Mouse (Mus musculus) cerebellum, adult 8-10 months (tissue): ENCODE data around the gene Lmo3.

Experiments used
- DNase-seq: peaks from one replicate; pipeline ENCODE4 v3.0.0; 2022

Lmo3 gene

DNA sequence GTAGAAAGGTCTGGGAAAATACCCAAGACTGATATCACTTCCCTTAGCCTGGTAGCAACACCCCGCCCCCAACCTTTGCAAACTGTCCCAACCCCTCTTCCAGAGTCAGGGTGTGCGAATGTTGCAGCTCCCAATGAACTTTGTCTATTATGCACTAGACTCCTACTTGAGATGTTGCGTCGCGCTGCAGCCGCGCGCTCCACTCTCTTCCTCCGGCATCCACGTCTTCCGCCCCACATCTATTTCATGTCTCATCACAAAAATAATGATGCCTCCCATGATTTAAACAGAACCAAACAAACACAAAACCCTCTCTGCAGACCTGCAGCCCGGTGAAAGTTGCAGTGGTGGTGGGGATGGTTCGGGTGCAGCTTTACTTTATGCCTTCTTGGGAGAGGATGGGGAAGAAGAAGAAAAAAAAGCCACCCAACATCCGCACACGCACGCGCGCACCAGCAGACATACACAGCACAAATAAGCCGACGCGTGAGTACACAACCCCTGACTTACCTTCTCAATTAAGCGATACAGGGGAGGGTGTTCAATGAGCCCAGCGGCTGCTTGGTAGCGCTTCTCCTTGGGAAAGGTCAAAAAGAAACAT, 159.7 kb downstream of the Lmo3 start:
- DNase-seq, result no peak

DNA sequence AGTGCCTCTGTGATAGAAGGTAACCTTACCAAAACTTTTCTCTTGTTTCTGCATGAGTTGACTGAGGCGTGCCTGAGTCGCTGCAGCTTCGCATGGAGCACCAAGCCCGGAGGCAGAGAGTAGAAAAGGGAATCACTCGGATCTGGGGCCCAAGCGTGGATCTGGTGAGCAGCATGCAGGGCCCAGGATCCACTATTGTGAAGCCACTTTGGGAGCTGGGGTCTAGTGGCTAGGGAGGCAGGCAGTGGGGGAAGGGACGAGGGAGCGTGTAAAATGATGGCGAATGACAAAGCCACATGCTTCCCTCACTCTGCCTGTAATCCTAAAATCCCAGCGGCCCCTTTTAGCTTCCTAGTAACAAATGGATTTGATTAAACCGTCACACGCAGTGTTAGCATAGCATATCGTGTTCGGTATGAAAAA, 160.6 kb downstream of the Lmo3 start:
- DNase-seq, result no peak

DNA sequence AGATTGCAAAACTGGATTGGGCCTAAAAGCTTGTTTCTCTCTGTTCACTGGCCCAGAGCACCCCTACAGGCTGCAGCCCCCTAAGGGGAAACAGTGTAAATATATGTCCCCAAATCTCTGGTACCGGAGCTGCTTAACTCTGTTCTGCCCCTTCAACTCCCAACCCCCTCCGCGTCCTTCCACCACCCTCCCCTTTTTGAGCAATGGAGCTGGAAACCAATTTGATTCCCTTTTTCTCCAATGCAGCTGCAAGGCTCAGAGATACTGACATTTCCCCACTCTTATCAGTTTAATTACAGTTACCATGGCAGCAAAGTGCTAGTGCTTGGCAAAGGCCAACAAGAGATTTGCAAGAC, 161.3 kb downstream of the Lmo3 start:
- DNase-seq, result no peak

DNA sequence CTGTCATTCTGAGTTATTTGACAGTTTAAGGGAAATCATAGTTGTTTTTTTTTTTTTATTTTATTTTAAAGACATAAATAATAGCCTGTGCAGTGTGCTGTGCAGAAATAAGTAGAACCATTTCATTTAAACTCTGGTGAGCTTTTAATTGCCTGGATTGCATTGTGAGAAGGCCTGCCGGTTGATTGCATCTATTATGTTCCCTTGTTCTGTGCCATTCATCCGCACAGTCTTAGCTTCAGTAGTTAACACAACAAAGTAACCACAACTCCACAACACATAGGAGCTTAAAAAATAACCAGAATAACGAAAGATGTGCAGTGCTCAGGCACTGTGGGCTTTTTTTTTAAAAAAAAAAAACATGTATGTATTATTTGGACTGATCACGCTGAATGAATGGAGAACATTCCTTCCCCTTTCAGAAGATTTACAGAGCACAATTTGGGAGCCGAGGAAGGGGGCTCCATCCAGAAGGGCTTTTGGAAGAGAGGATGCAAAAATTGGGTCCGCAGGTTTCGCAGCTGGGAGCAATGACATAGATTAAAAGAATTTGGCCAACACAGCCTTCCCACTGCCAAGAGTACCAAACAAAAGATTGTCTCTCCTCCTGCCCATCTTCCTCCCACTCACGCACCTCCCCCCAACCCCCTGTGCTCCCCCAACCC, 161.8 kb downstream of the Lmo3 start:
- no peak for DNase-seq

DNA sequence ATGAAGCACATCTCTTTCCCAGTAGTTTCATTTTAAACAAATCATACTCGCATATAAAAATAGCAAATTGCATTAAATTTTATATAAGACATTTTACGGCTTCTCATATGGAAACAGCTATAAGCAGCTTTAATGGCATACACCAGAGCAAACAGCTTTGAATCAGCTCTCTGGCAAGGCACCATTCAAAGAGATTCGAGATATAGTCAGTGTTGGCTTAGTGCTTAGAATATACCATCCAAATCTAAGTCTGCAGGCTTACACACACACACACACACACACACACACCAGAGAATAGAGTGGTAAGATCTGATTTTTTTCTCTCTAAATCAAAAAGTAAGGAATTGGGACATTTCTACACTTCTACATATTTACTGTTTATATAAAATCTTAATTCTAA, 169.7 kb downstream of the Lmo3 start:
- DNase-seq, result no peak

DNA sequence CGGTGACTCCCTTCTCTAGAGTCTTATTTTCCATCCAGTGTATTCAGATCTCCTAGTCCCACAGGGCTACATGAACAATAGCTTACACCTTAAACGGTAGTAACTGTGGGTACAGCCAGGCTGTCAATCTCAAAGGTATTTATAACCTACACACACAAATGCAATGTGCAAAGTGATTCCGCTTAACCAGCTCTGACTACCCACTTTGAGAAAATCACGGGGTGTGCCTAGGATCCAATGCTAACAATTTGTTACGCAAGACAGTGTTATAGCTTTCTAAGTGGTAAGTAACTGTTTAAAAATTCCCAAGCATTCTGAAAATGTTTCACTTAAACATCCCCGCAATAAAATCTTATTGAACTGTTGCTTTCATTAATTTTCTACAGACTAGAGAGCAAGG, 179.7 kb downstream of the Lmo3 start:
- DNase-seq, result no peak

DNA sequence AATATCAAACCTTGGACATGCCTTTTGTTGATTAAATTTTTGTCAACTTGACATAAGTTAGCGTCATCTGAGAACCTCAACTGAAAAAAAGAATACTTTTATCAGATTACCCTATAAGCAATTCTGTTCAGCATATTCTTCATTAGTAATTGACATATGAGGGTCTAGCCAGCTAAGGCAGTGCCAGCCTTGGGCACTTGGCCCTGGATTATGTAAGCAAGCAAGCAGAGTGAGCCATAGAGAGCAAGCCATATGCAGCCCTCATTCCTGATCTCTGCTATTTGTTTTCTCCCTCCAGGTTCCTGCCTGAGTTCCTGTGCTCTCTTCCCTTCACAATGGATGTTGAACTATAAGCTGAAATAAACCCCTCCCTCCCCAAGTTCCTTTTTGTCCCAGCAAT, 182.9 kb downstream of the Lmo3 start:
- DNase-seq, result no peak

DNA sequence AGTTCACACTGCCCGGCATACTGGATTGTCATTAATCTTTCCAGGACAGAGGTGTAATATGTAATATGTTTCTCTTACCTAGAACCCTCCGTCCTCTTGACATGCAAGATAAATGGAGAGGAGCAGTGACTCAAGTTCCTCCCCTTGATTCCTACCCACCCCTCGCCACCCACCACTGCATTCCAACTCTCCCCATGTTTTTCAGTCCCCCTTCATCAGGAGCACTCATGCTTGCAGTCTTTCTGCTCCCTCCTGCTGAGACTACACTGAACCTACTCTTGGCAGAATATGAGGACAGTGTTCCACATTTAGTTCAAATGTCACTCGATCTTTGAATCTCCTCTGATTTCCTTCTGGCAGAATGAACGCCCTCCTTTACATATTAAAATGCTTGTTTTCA, 190.7 kb downstream of the Lmo3 start:
- no peak for DNase-seq

DNA sequence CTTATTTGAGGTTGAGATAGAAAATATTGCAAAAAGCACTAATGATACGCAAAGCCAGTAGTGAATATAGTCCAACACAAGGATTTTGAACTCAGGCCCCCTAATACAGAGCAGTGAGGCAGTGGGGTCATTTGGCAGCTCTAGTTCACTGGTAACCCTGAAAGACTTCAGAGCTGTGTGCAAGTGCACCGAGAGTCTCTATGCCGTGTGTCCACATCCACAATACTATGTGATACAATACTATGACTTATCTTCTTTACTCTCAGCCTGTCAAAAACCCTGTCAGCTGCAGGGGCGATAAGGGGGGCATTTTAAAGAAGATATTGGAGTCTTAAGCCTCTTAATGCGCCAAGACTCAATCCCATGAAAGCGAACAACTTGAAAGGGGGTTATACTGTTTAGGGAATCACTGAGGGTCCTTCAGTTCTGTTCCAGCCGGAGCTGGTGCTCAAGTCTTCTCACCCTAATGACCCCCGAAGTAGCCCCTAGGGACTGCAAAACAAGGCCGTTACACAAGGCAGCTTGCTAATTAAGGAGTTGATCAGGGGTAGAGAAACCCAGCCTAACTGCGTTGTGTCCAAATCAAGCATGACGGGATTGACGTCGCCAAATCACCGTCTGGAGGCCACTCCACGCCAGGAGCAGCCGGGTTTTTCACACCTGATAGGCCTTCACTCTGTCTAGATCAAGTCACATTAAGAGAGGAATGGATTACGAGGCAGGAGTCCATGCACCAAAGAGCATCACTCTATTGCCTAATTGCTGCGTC, 193.4 kb downstream of the Lmo3 start:
- no peak for DNase-seq

DNA sequence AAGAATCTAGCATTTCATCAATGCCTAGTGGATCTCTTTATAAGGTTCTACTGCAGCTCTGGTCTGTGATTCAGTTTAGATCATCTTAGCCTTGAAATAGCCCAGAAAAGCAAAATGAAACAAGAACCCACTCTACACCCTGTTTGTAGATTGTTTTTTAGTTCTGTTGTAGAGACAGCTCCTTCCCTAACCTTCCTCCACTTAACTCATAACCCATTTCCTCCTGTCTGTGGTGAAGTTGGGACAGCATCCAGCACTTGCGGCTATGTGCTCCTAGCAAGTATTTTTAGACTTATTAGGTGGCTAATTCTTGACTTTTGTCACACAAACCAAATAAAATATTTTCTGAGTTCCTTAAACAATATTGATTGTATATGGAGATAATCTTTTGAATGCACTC, 198.6 kb downstream of the Lmo3 start:
- DNase-seq, result no peak

DNA sequence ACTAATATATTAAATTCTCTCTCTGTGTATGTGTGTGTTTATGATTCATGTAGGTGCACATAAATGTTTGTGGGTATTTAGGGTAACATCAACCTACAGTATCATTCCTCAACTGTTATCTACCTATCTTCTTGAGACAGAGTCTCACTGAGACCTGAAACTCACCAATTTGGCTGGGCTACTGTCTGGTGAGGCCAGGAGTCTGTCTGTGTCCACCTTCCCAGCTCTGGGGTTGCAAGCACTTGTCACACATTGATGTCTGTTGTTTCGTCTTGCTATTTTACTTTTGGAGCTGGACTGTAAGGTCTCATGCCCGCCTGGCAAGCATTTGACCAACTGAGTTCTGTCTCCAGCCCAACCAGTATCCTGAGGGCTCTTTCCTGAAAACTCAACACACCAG, 210.6 kb downstream of the Lmo3 start:
- DNase-seq, result no peak

DNA sequence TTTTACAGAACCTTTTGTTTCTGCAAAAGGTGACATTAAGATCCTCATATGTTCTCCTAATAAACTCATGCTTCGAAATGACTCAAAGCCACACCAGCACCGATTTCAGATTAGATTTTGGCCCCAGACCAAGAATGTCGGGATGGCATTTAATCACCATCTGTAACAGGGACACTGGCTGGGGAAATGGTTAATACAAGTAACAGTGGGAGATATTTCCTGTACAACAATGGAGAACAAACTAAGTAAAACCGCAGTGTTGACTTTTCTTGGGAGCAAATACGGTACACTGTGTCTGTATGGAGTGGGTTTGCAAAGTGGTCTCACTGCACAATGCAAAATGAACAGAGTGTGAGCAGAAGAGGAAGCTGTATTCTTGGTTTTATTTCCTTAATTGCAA, 217.7 kb downstream of the Lmo3 start:
- DNase-seq, result no peak

DNA sequence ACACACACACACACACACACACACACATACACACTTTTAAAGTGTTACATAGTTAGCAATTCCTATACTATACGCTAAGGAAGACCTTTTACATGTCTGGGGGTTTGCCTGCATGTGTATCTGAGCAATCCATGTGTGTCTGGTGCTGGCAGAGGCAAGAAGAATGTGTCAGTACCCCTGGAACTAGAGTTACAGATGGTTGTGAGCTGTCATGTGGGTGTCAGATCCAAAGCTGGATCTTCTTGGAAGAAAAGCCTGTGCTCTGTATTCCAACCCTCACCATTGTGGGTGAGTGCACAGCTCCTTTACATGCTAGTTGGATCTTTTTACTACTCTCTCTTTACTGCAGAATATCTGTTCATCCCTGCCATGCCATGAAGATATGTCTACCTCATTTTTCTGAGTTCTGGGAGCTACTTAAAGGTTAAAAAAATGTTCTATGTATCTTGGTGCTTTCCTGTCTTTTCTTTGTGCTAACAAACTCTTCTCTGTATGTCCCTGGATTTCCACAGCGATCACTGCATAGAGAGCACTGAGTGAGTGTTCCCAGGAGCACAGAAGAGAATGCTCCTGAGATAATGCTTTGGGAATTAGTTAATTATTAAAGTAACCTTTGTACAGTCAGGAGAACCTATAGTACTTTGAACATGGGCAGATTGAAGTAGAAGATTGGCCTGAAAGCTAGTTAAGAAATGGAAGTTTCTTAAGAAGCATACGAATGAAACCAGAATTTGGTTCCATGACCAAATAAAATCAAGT, 231.0 kb downstream of the Lmo3 start:
- no peak for DNase-seq

DNA sequence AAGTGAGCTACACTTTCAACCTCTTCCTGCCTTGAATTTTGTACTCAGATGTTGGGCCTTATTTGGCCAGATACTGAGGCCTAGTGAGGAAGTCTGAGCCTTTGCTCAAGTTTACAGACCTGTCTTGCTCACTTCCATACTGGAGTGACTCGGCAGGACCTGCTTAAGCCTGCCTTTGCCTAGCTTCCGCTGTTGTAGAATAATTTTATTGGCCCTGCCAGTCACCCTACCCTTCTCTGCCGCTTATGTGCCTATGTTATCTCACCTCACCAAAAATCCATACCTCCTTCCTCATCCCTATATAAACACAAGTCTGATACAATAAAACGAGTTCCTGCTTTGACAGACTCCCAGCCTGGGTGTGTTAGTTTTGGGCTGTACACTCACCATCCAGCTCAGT, 235.2 kb downstream of the Lmo3 start:
- DNase-seq, result no peak

DNA sequence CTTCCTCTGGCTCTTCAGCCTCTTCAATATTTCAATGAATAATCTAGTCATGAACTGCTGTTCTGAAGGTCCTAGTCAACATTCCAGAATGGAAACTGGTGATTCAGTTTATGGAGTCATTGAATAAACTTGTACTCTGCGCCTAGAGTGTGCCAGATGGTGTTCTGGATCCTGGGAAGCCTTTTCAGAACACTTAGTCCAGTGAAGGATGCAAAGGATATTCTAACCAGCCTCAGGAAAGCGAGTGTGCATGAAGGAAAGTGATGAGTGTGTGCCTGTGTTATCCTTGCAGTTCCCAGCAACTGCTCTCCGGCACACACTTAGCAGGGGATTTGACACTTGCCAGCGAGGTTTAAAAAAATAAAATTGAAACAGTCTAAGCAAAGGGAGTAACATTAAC, 245.9 kb downstream of the Lmo3 start:
- no peak for DNase-seq

DNA sequence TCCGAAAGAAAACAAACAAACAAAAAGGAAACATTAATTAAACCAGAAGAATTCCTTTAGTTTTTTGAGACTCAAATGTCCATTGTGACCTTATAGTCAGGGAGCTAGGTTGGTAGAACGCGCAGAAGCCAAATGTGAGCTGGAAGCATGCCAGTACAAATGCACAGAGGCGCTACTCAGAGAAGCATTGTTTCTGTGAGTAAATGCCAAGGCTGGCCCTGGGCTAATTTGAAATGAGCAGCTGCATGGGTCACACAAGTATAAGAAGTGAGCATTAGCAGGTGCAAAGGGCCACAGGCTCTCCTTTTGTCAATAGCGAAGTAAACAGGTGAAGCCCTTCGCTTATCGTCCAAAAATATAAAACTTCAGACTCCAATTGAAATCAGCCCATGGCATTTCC, 247.8 kb downstream of the Lmo3 start:
- no peak for DNase-seq

DNA sequence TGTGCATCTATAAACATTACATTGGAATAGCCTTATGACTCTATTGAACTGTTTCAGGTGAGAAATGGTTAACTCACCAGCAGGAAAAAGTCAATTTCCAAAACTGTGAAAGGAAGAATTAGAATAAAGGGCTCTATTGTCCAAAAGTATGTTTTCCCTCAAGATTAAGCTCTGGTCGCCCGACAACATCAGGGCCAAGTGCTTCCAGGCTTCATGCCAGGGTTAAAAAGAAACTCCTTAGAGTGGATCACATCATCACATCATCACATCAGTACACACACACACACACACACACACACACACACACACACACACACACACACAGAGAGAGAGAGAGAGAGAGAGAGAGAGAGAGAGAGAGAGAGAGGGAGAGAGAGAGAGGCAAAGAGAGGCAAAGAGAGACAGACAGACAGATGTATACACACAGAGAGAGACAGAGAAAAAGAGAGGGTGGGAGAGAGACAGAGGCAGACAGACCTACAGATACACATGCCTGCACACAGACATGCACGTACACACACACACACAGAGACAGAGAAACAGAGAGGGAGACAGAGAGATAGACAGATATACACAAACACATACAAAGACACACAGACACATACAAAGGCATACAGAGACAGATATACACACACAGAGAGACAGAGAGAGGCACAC, 255.9 kb downstream of the Lmo3 start:
- DNase-seq, result no peak

DNA sequence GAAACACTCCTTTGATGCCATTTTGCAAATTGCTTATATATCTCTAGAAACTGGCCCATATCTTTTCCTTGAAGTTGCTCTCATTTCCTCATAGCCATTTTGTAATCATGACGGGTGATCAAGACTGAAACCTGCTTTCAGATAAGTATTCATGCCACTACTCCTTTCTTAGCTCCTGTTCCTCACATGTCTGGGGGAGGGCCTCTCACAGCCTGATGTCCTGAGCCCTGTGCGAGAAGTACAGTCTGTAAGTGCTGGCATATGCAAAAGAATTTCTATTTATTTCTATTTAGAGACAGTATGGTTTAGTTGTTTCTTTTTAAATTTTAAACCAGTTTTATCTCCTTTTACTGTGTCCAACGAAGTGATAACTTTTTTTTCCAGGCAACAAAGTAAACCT, 256.6 kb downstream of the Lmo3 start:
- DNase-seq, result no peak

DNA sequence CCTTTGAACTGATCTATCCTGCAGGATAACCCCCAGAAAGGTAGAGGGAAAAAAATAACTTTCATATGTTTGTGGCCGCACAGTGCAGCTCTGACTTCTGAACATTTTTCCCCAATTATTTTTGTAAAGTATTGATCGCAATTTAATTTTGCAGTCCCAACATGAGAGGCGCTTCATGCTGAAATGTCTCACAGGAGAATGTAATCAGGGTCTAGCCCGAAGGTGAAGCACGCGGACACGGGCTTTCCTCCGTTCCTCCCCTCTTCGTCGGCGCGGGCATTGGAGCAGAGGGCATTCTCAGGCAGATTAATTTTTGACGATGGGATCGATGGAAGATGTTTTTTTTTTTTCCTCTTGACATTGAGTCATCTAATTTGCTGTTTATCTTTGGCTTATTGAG, 258.4 kb downstream of the Lmo3 start:
- DNase-seq, result no peak

DNA sequence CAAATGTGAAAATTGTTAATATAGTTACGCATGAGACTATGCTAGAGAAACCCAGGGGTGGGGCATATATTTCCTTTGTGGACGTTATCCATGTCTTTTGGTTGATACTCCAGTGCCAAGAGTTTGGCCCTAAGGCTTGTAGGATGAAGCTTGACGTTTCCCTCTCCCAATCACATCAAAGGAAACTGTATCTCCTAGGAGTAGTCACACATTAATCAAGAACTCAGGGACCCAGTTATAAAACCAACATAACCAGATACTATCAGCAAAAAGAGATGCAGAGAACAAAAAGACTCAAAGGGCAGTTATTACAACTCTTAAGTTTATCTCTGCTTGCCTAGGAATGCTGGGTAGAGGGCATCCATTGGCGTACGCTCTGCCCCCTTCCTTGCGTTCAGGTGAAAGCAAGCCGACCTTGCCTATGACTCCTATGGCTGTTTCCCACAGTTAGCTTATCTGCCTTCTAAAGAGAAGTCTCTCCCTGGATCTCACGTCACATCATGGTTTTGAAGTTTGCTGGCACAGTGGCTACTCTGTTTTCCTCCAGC, 261.5 kb downstream of the Lmo3 start:
- DNase-seq, result no peak
